Mouse (Mus musculus): ENCODE measurements around the gene Slc46a3. TPM values are rescaled to one million over a fixed set of nuclear protein-coding genes. Genes with fewer than 3 reads are reported as not detected.

The Slc46a3 gene
- 3.1 and 4.4 TPM in 2 replicates for polyA plus RNA-seq (2014; fragmentation: Nextera tagmentation; extraction: Ambion mirVana)

DNA sequence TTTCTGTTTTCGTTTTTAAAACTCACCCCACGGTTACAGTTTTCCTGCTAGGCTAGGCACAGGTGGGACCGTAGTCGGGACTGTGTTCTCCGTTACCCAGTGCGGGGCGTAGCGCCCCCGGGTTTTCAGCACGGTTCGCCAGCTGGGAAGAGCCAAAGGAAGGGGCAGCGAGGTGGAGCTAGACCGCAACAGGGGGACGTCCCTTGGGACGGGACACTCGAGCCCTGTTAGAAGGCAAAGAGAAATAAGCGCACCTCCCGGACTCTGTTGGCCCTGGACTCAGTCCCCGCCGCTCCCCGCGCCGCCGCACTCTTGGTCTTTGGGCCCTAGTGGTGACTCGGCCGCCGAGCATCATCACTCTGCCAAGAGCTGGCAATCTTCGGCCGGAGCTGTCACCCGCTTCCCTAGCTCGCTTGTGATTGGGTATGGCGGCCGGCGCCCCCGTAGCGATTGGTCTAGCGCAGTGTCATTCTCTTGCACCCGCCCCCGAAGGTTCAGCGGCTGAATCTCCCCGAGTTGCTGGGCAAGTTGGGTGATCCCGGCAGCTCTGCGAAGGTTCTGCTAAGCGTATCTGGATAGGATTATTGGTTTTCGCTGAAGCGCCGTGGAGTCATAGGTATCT is at the start of gene Slc46a3:
Slc46a3 (minus strand) TSS at position 361 of the 622 bp plus-strand sequence.
- H3K4me3 ChIP-seq (ENCODE audit: low read depth, low read length): peak within 1 kb of the TSS; percentile 54
- peak; percentile 98 for ATAC-seq (ENCODE audit: insufficient number of reproducible peaks, insufficient read depth, low FRiP score, low read depth)
- H3K27ac ChIP-seq (ENCODE audit: low read length): no peak within 1 kb of the TSS
- no peaks in the 10 kb centered on the region for H3K9me3 ChIP-seq (ENCODE audit: control insufficient read depth, low read depth, low read length)
- H3K36me3 ChIP-seq (ENCODE audit: control insufficient read depth, insufficient read depth, low read length): no peaks in the 10 kb centered on the region
- H3K4me1 ChIP-seq (ENCODE audit: control insufficient read depth, insufficient read depth, low read length): peaks cover 6% of the 10 kb centered on the region; the same call in 1 of the 2 replicates
- no peak within 1 kb of the TSS; the same call in 1 of the 2 replicates for H3K9ac ChIP-seq (replicated peaks; ENCODE audit: low read depth, low read length)
- H3K4me2 ChIP-seq (replicated peaks; ENCODE audit: low read depth, low read length): peak within 1 kb of the TSS; percentile 88
- under 1% methylated on average over 47 of the region's 47 CpGs for WGBS
- no peaks in the 10 kb centered on the region for H3K27me3 ChIP-seq (ENCODE audit: control insufficient read depth, insufficient read depth, low read length)

DNA sequence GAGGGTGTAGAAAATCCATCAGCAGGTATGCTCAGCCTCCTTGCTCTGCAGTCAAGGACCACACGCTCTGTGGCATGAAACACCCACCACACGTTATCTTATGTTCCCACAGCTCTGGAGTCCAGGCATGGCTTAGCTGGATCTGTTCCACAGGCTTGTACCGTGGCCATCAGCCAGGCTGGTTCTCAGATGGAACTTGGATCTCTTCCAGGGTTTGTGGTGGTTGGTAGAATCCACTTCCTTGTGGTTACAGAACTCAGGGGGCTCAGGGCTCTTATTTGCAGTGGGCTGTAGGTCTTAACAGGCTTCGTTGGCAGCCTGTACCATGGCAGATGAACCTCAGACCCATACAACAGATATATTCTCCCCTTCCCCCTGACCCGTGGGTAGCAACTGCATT is 44.6 kb upstream of the Slc46a3 start:
- no peak for ATAC-seq (ENCODE audit: insufficient number of reproducible peaks, insufficient read depth, low FRiP score, low read depth)
- Histone ChIP-seq H3K27ac (ENCODE audit: low read length) (no peak overlapping the region), H3K27me3 (ENCODE audit: control insufficient read depth, insufficient read depth, low read length) (no peaks in the 10 kb centered on the region), H3K36me3 (ENCODE audit: control insufficient read depth, insufficient read depth, low read length) (no peaks in the 10 kb centered on the region), H3K4me3 (ENCODE audit: low read depth, low read length) (no peak overlapping the region), H3K4me1 (ENCODE audit: control insufficient read depth, insufficient read depth, low read length) (no peaks in the 10 kb centered on the region), H3K9ac (replicated peaks; ENCODE audit: low read depth, low read length) (no peak overlapping the region), H3K4me2 (replicated peaks; ENCODE audit: low read depth, low read length) (no peak overlapping the region), H3K9me3 (ENCODE audit: control insufficient read depth, low read depth, low read length) (no peaks in the 10 kb centered on the region)
- 69% methylated on average over 5 of the region's 5 CpGs for whole genome bisulfite sequencing

DNA sequence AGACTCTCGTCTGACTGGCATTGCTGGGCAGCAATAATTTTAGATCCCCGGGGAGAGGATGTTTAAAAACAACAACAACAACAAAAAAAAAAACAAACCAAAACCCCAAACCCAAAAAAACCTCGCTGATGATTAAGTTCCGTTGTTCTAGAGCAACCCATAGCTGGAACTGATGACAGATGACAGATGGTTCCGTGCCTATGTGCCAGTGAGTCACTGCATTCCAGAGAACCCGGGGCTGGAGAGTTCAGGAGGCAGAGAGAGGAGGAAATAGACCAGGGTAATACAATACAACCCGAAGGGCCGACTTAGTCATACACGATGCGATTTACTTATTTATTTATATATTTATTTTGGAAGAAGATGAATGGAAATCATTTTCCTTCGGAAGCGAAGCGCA is 40.5 kb upstream of the Slc46a3 start:
- Histone ChIP-seq H3K27me3 (ENCODE audit: control insufficient read depth, insufficient read depth, low read length) (no peaks in the 10 kb centered on the region), H3K9ac (replicated peaks; ENCODE audit: low read depth, low read length) (no peak overlapping the region), H3K36me3 (ENCODE audit: control insufficient read depth, insufficient read depth, low read length) (no peaks in the 10 kb centered on the region), H3K27ac (ENCODE audit: low read length) (no peak overlapping the region), H3K4me1 (ENCODE audit: control insufficient read depth, insufficient read depth, low read length) (no peaks in the 10 kb centered on the region), H3K4me3 (ENCODE audit: low read depth, low read length) (no peak overlapping the region), H3K9me3 (ENCODE audit: control insufficient read depth, low read depth, low read length) (no peaks in the 10 kb centered on the region), H3K4me2 (replicated peaks; ENCODE audit: low read depth, low read length) (no peak overlapping the region)
- whole genome bisulfite sequencing: 84% methylated on average over 13 of the region's 13 CpGs
- no peak for ATAC-seq (ENCODE audit: insufficient number of reproducible peaks, insufficient read depth, low FRiP score, low read depth)

DNA sequence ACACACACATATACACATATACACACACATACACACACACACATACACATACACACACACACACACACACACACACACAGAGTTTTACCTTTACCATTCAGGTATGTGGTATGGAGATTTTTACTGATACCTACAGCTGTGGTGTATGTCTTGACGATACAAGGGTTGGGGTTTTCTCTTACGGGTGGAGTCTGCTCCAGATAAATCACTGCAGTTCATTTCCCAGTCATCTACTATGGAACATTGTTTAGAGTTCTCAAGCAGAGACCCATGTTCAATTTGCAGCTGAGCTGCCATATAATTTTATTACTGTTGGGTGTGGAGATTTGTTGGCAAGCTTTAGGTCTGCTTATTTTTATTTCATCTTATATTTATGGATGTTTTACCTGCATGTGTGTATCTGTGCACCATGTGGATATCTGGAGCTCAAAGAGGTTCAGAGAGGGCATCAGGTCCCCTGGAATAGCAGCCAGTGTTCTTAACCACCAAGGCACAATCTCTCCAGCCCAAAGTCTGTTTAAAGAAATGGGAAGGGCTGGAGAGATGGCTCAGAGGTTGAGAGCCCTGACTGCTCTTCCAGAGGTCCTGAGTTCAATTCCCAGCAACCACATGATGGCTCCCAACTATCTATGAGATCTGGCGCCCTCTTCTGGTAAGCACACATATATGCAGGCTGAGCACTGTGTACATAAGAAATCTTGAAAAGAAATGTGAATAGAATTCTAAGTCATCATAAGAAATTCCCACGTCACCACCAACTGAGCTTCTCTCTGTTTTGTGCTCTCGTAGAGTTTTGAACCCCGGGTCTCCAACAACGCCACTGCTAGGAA is 34.3 kb upstream of the Slc46a3 start:
- H3K4me3 ChIP-seq (ENCODE audit: low read depth, low read length): no peak overlapping the region
- no peaks in the 10 kb centered on the region for H3K4me1 ChIP-seq (ENCODE audit: control insufficient read depth, insufficient read depth, low read length)
- WGBS: 79% methylated on average over 7 of the region's 7 CpGs
- H3K27me3 ChIP-seq (ENCODE audit: control insufficient read depth, insufficient read depth, low read length): no peaks in the 10 kb centered on the region
- no peaks in the 10 kb centered on the region for H3K36me3 ChIP-seq (ENCODE audit: control insufficient read depth, insufficient read depth, low read length)
- H3K4me2 ChIP-seq (replicated peaks; ENCODE audit: low read depth, low read length): no peak overlapping the region
- ATAC-seq (ENCODE audit: insufficient number of reproducible peaks, insufficient read depth, low FRiP score, low read depth): no peak
- no peak overlapping the region for H3K27ac ChIP-seq (ENCODE audit: low read length)
- no peaks in the 10 kb centered on the region for H3K9me3 ChIP-seq (ENCODE audit: control insufficient read depth, low read depth, low read length)
- H3K9ac ChIP-seq (replicated peaks; ENCODE audit: low read depth, low read length): no peak overlapping the region

DNA sequence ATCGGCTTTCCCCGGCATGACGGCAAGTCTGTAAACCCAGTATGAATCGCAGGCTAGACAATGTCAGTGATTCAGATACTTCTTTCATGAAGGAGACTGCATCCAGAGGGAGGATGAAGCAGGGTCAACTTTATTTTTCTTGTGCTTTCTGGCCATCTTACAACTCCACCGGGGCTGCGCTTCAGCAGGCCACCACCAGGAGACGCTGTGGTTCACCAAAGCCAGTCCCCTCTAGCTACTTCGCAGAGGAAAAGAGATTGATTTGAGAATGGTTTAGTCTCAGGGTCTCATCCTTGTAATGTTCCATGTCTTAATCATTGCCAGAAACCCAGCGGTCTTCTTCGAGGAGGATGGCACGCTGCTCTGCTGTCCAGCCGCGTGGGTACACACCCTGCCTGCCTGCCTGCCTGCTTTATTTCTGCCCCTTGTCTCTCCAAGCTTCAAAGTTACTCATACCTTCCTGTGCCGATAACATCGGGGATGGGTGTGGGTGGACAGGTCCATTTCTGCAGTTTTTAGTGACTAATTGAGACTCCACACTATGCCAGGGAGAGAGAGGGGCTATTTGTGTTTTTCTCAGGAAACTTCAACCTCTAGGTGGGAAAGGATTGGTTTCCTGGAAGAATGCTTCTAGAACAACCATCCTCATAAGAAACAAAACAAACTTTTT is 31.5 kb upstream of the Slc46a3 start:
- H3K4me1 ChIP-seq (ENCODE audit: control insufficient read depth, insufficient read depth, low read length): no peaks in the 10 kb centered on the region
- H3K36me3 ChIP-seq (ENCODE audit: control insufficient read depth, insufficient read depth, low read length): no peaks in the 10 kb centered on the region
- 69% methylated on average over 15 of the region's 15 CpGs for WGBS
- H3K4me2 ChIP-seq (replicated peaks; ENCODE audit: low read depth, low read length): no peak overlapping the region
- no peak overlapping the region for H3K27ac ChIP-seq (ENCODE audit: low read length)
- H3K27me3 ChIP-seq (ENCODE audit: control insufficient read depth, insufficient read depth, low read length): no peaks in the 10 kb centered on the region
- H3K9ac ChIP-seq (replicated peaks; ENCODE audit: low read depth, low read length): no peak overlapping the region
- H3K9me3 ChIP-seq (ENCODE audit: control insufficient read depth, low read depth, low read length): no peaks in the 10 kb centered on the region
- no peak overlapping the region for H3K4me3 ChIP-seq (ENCODE audit: low read depth, low read length)
- ATAC-seq (ENCODE audit: insufficient number of reproducible peaks, insufficient read depth, low FRiP score, low read depth): no peak

DNA sequence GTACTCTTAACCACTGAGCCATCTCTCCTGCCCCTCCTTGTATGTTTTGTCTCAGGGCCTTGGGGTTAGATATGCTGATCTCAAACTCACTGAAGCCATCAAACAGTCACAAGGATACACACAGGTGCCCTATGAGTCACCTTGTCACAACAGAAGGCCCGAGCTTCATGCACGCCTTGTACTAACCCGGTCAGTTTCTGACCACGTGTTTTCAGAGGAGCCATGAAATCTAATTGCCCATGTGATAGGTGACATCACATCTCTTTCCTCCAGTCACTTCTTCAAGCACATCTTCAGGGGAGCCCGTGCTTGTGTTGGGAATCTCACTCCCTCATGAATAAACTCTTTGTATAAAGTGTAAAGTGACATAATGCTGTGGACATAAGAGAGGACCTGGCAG is 30.0 kb upstream of the Slc46a3 start:
- H3K9ac ChIP-seq (replicated peaks; ENCODE audit: low read depth, low read length): no peak overlapping the region
- 80% methylated on average over 5 of the region's 5 CpGs for WGBS
- H3K36me3 ChIP-seq (ENCODE audit: control insufficient read depth, insufficient read depth, low read length): no peaks in the 10 kb centered on the region
- H3K4me3 ChIP-seq (ENCODE audit: low read depth, low read length): no peak overlapping the region
- H3K27ac ChIP-seq (ENCODE audit: low read length): no peak overlapping the region
- H3K4me1 ChIP-seq (ENCODE audit: control insufficient read depth, insufficient read depth, low read length): no peaks in the 10 kb centered on the region
- H3K4me2 ChIP-seq (replicated peaks; ENCODE audit: low read depth, low read length): no peak overlapping the region
- H3K27me3 ChIP-seq (ENCODE audit: control insufficient read depth, insufficient read depth, low read length): no peaks in the 10 kb centered on the region
- no peak for ATAC-seq (ENCODE audit: insufficient number of reproducible peaks, insufficient read depth, low FRiP score, low read depth)
- no peaks in the 10 kb centered on the region for H3K9me3 ChIP-seq (ENCODE audit: control insufficient read depth, low read depth, low read length)

DNA sequence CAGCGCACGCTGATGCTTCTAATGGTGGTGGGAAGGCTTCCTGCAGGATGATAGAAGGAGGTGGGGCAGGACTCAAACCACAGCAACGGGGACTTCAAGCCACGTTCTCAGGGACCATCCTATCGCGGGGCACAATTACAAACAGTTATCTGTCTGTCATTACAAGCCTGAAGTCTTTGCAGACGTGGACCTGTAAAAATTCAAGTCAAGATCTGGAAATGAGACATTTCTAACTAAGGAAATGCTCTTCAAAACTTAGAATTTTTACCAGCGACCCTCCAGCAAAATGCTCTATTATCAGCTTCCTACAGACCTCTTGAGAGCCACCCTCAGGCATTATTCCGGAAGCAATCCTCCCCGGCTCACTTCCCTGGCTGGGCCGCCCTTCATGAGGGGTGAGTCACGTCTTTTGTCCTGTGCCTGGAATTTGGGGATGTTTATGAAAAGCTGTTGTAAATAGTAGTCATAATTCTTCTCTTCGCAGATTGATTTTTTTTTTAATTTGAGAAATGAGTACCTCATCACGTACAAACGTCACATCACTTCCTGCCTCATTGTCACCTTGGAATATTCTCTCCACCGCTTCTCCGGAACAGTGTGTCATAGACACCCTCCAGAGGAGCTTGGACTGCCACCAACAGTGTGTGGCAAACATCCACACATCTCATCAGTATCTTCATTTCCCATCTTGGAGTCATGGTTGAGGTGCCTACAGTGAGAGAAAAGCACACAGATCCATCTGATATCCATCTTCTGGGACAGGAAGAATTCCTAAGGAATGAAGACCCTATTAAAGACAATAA is 23.6 kb upstream of the Slc46a3 start:
- Histone ChIP-seq H3K4me3 (ENCODE audit: low read depth, low read length) (no peak overlapping the region), H3K4me1 (ENCODE audit: control insufficient read depth, insufficient read depth, low read length) (peaks cover 6% of the 10 kb centered on the region; the same call in 1 of the 2 replicates), H3K27ac (ENCODE audit: low read length) (no peak overlapping the region), H3K27me3 (ENCODE audit: control insufficient read depth, insufficient read depth, low read length) (no peaks in the 10 kb centered on the region), H3K36me3 (ENCODE audit: control insufficient read depth, insufficient read depth, low read length) (no peaks in the 10 kb centered on the region), H3K9ac (replicated peaks; ENCODE audit: low read depth, low read length) (no peak overlapping the region), H3K4me2 (replicated peaks; ENCODE audit: low read depth, low read length) (no peak overlapping the region), H3K9me3 (ENCODE audit: control insufficient read depth, low read depth, low read length) (no peaks in the 10 kb centered on the region)
- 70% methylated on average over 17 of the region's 17 CpGs for WGBS
- ATAC-seq (ENCODE audit: insufficient number of reproducible peaks, insufficient read depth, low FRiP score, low read depth): no peak

DNA sequence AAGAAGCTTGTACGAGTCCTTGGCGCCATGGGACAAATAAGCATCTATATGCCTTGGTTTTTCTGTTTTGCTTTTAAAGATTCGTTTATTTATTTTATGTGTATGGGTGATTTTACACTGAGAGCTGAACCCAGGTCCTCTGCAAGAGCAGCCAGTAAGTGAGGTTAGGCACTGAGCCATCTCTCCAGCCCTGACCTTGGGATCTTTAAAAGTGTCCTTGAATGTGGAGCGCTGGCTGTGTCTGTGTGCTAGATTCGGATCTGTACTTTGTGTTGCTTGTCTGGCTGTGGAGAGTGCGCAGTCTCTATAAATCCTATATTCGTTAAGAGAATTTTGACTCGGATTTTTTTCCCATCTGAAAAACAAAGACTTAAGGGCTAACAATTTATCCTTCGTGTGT is 21.6 kb upstream of the Slc46a3 start:
- H3K27ac ChIP-seq (ENCODE audit: low read length): no peak overlapping the region
- H3K9ac ChIP-seq (replicated peaks; ENCODE audit: low read depth, low read length): no peak overlapping the region
- H3K4me1 ChIP-seq (ENCODE audit: control insufficient read depth, insufficient read depth, low read length): peaks cover 7% of the 10 kb centered on the region; the same call in 1 of the 2 replicates
- no peaks in the 10 kb centered on the region for H3K36me3 ChIP-seq (ENCODE audit: control insufficient read depth, insufficient read depth, low read length)
- H3K4me3 ChIP-seq (ENCODE audit: low read depth, low read length): no peak overlapping the region
- 83% methylated on average over 9 of the region's 9 CpGs for WGBS
- no peak for ATAC-seq (ENCODE audit: insufficient number of reproducible peaks, insufficient read depth, low FRiP score, low read depth)
- H3K9me3 ChIP-seq (ENCODE audit: control insufficient read depth, low read depth, low read length): no peaks in the 10 kb centered on the region
- H3K27me3 ChIP-seq (ENCODE audit: control insufficient read depth, insufficient read depth, low read length): no peaks in the 10 kb centered on the region
- H3K4me2 ChIP-seq (replicated peaks; ENCODE audit: low read depth, low read length): no peak overlapping the region
